ENCODE assay signal across 8 mouse cellular contexts in the genomic region with DNA sequence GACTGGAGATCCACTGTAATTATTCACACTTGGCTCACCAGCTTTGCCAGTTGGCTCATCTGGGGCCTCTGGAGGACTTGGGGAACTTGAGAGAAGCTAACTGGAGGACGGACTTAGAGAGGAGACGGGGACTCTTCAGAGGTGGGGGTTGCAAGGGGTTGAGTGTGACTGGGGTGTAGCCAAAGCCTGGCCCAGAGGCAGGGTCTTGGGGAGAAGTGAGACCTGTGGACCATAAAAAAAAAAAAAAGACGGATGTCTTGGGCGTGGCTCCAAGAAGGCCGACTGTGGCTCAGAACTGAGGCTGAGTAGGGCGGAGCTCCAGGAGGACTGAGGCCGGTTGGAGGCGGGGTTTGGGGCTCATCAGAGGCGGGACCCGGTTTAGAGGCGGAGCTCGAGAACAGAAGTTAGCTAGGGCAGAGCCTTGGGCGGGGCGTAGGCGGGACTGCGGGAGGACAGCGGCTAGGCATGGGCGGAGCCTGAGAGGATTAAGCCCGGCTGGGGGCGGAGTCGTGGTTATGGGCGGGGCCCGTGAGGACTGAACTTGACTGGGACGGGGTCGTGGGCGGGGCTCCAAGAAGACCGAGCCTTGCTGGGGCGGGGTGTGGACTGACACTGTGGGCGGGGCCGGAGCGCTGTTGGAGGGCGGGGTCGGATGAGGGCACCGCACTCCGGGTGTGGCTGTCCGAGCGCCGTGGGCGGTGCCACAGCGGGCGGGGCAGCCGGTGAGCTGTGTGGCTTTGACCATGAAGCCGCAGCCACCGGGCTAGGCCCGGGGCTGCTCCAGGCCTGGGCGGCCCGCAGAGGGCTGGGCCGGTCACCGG. TPM values are rescaled to one million over a fixed set of nuclear protein-coding genes. Genes with fewer than 3 reads are reported as not detected.
DNase-seq lines count a peak whose midpoint lies in the region; ATAC-seq lines count a peak whose summit lies in the region.

A gene (plus strand): TSS at position 638 of the 821 bp plus-strand sequence.

- H3K9ac ChIP-seq in heart, embryonic 13.5 days, result peak within 1 kb of the TSS; percentile 75
- H3K9ac ChIP-seq in liver, embryonic 12.5 days, result no peak within 1 kb of the TSS; the same call in 1 of the 2 replicates
- peak within 1 kb of the TSS; percentile 39; the same call in 1 of the 2 replicates for H3K9ac ChIP-seq in stomach, embryonic 15.5 days

- peaks cover 5% of the 10 kb centered on the region for H3K4me1 ChIP-seq in brown adipose tissue, adult 24 weeks (ENCODE audit: control insufficient read depth, insufficient read depth, insufficient read length, low read length)
- H3K4me1 ChIP-seq in heart, embryonic 13.5 days, result peaks cover 12% of the 10 kb centered on the region
- peaks cover 21% of the 10 kb centered on the region for H3K4me1 ChIP-seq in liver, embryonic 12.5 days
- peaks cover 10% of the 10 kb centered on the region for H3K4me1 ChIP-seq in stomach, embryonic 15.5 days

- peak; percentile 90 for DNase-seq in CD4-positive, CD25-positive, alpha-beta regulatory T cell, adult 2 months (ENCODE audit: low read depth, low spot score)
- peak; percentile 82 for DNase-seq in fat pad, adult 2 months (ENCODE audit: extremely low read depth, low read depth, low spot score)
- DNase-seq in kidney, postnatal 10 days, result peak; percentile 99
- peak; percentile 95 to 96 for DNase-seq in natural killer cell, adult 2 months (ENCODE audit: low spot score in 2 of 2)

- H3K4me3 ChIP-seq in brown adipose tissue, adult 24 weeks (ENCODE audit: insufficient read depth, low read depth, low read length), result peak within 1 kb of the TSS; percentile 90
- peak within 1 kb of the TSS; percentile 67 for H3K4me3 ChIP-seq in heart, embryonic 13.5 days
- peak within 1 kb of the TSS; percentile 53 for H3K4me3 ChIP-seq in liver, embryonic 12.5 days
- H3K4me3 ChIP-seq in stomach, embryonic 15.5 days (replicated peaks), result peak within 1 kb of the TSS; percentile 63

- H3K36me3 ChIP-seq in heart, embryonic 13.5 days, result no peaks in the 10 kb centered on the region
- H3K36me3 ChIP-seq in liver, embryonic 12.5 days, result no peaks in the 10 kb centered on the region
- H3K36me3 ChIP-seq in stomach, embryonic 15.5 days, result no peaks in the 10 kb centered on the region

- H3K27me3 ChIP-seq in heart, embryonic 13.5 days (replicated peaks), result peaks cover 71% of the 10 kb centered on the region
- H3K27me3 ChIP-seq in liver, embryonic 12.5 days (replicated peaks), result peaks cover 64% of the 10 kb centered on the region
- H3K27me3 ChIP-seq in stomach, embryonic 15.5 days (replicated peaks), result no peaks in the 10 kb centered on the region; the same call in 1 of the 2 replicates

- no peaks in the 10 kb centered on the region for H3K9me3 ChIP-seq in heart, embryonic 13.5 days
- no peaks in the 10 kb centered on the region for H3K9me3 ChIP-seq in liver, embryonic 12.5 days (replicated peaks)
- no peaks in the 10 kb centered on the region for H3K9me3 ChIP-seq in stomach, embryonic 15.5 days

- no peak within 1 kb of the TSS for H3K27ac ChIP-seq in brown adipose tissue, adult 24 weeks (replicated peaks; ENCODE audit: low read depth, low read length)
- no peak within 1 kb of the TSS for H3K27ac ChIP-seq in heart, embryonic 13.5 days (replicated peaks)
- H3K27ac ChIP-seq in liver, embryonic 12.5 days, result no peak within 1 kb of the TSS
- peak within 1 kb of the TSS; percentile 54 for H3K27ac ChIP-seq in stomach, embryonic 15.5 days

- WGBS in heart, embryonic 13.5 days, result 3% methylated on average over 39 of the region's 49 CpGs
- 2% methylated on average over 49 of the region's 49 CpGs for WGBS in liver, embryonic 12.5 days (ENCODE audit: insufficient replicate concordance)
- 3% methylated on average over 49 of the region's 49 CpGs for WGBS in stomach, embryonic 15.5 days

- ATAC-seq in heart, embryonic 13.5 days (ENCODE audit: extremely low read depth, insufficient number of reproducible peaks, low FRiP score, low TSS enrichment), result peak; percentile 79
- ATAC-seq in liver, embryonic 12.5 days, result peak; percentile 81
- ATAC-seq in stomach, embryonic 15.5 days (ENCODE audit: insufficient read depth, low FRiP score, low read depth), result peak; percentile 89

- peak within 1 kb of the TSS; percentile 99 for H3K4me2 ChIP-seq in heart, embryonic 13.5 days
- peak within 1 kb of the TSS; percentile 84 for H3K4me2 ChIP-seq in liver, embryonic 12.5 days
- H3K4me2 ChIP-seq in stomach, embryonic 15.5 days, result peak within 1 kb of the TSS; percentile 99

RNA-seq across cellular contexts. Expression of the gene that starts here (rescaled TPM):
- polyA plus RNA-seq in brown adipose tissue, adult 24 weeks (2012; ENCODE audit: insufficient read depth, insufficient read length, missing spikeins), result 29.5 and 42.0 TPM in 2 replicates
- 5.3 TPM in 2 replicates for polyA plus RNA-seq in heart, embryonic 13.5 days (2015; fragmentation: Nextera tagmentation; extraction: Ambion mirVana)
- 1.8 and 2.3 TPM in 2 replicates for polyA plus RNA-seq in liver, embryonic 12.5 days (2016; fragmentation: Nextera tagmentation; extraction: Ambion mirVana)
- polyA plus RNA-seq in stomach, embryonic 15.5 days (2015; fragmentation: Nextera tagmentation; extraction: Ambion mirVana), result 14.7 and 15.6 TPM in 2 replicates
